Mouse (Mus musculus) neural tube, embryonic 10.5 days (tissue): ENCODE results near the gene Prodh2.
A peak's percentile ranks its signal among the peaks of the same experiment; 100 is the strongest.
"Not testable (repeated sequence)": the region's sequence is repeated elsewhere in the genome, so short reads cannot be mapped to it uniquely, and the experiment has no call there.

Experiments
- DNase-seq: peaks from one replicate; pipeline ENCODE4 v3.0.0-alpha.2; 2017; ENCODE audit warnings: low spot score; ENCODE audit errors: extremely low spot score

Gene Prodh2

GRCm38 (mm10) chr7:30493401-30493931, at the start of gene Prodh2:
Gene Prodh2, plus strand, starts transcription at chr7:30493622.
- DNase-seq, result no peak

GRCm38 (mm10) chr7:30443696-30444095, 49.7 kb upstream of the Prodh2 start:
- no peak for DNase-seq

- peak; percentile 64 for DNase-seq
Measured at GRCm38 (mm10) chr7:30444154-30444970, 49.1 kb upstream of the Prodh2 start.

GRCm38 (mm10) chr7:30444971-30445751, 48.3 kb upstream of the Prodh2 start, which contains the start of gene Aplp1:
Gene Aplp1, minus strand, starts transcription at chr7:30445535.
- DNase-seq, result peak; percentile 71

- no peak for DNase-seq
Measured at GRCm38 (mm10) chr7:30450241-30450640, 43.2 kb upstream of the Prodh2 start.

GRCm38 (mm10) chr7:30453327-30453726, 40.1 kb upstream of the Prodh2 start:
- DNase-seq, result no peak

- no peak for DNase-seq
Measured at GRCm38 (mm10) chr7:30453766-30454165, 39.7 kb upstream of the Prodh2 start.

GRCm38 (mm10) chr7:30454259-30454658, 39.2 kb upstream of the Prodh2 start:
- DNase-seq, result no peak

- DNase-seq, result no peak
Measured at GRCm38 (mm10) chr7:30456487-30456886, 36.9 kb upstream of the Prodh2 start.

- no peak for DNase-seq
Measured at GRCm38 (mm10) chr7:30456911-30457628, 36.4 kb upstream of the Prodh2 start.

- peak; percentile 63 for DNase-seq
Measured at GRCm38 (mm10) chr7:30457629-30458330, 35.6 kb upstream of the Prodh2 start, which contains the start of the genes Kirrel2 and Nphs1. Gene Kirrel2, minus strand, starts transcription at chr7:30457690. Gene Nphs1, plus strand, starts transcription at chr7:30458315.

- no peak for DNase-seq
Measured at GRCm38 (mm10) chr7:30459484-30459883, 33.9 kb upstream of the Prodh2 start.

GRCm38 (mm10) chr7:30463568-30463967, 29.9 kb upstream of the Prodh2 start:
- DNase-seq, result no peak

GRCm38 (mm10) chr7:30463996-30464395, 29.4 kb upstream of the Prodh2 start:
- DNase-seq, result no peak

GRCm38 (mm10) chr7:30464816-30465300, 28.6 kb upstream of the Prodh2 start:
- DNase-seq, result no peak

GRCm38 (mm10) chr7:30472411-30472810, 21.0 kb upstream of the Prodh2 start:
- no peak for DNase-seq

GRCm38 (mm10) chr7:30474999-30475398, 18.4 kb upstream of the Prodh2 start:
- no peak for DNase-seq

GRCm38 (mm10) chr7:30476136-30476535, 17.3 kb upstream of the Prodh2 start:
- DNase-seq, result not testable (repeated sequence)

- DNase-seq, result no peak
Measured at GRCm38 (mm10) chr7:30477415-30478381, 15.7 kb upstream of the Prodh2 start.
